Mouse (Mus musculus) layer of hippocampus, postnatal 36 days (tissue): Measurements from ENCODE around the gene Cog5. TPM values are rescaled to one million over a fixed set of nuclear protein-coding genes. Genes with fewer than 3 reads are reported as not detected.
"Not testable (repeated sequence)": the region's sequence is repeated elsewhere in the genome, so short reads cannot be mapped to it uniquely, and the experiment has no call there.

Experiments used
- DNase-seq, 2 experiments: peaks; one replicate each; pipeline ENCODE4 v3.0.0; 2022
- total RNA-seq, 2 experiments: library from RNA; stranded (reverse); gene quantifications; 2 replicates each; pipeline ENCODE4 v1.2.3; 2021

Gene Cog5
- 10 to 100 TPM; 60.4 to 62.2 TPM for total RNA-seq

- DNase-seq, result peak; percentile 97 to 98
These were observed at the start of gene Cog5, which contains the start of gene Dus4l for GRCm38 (mm10) chr12:31654197-31654964. Gene Cog5 (plus strand): TSS chr12:31654869. Gene Dus4l (minus strand): TSS chr12:31654826.

- no peak for DNase-seq
These were observed 49.8 kb upstream of the Cog5 start for GRCm38 (mm10) chr12:31604894-31605293.

- DNase-seq, result no peak
These were observed 46.5 kb upstream of the Cog5 start for GRCm38 (mm10) chr12:31608138-31608537.

- DNase-seq, result no peak
These were observed 41.3 kb upstream of the Cog5 start for GRCm38 (mm10) chr12:31613353-31613752.

GRCm38 (mm10) chr12:31620106-31620505, 34.6 kb upstream of the Cog5 start:
- DNase-seq, result no peak

- no peak for DNase-seq
These were observed 29.7 kb upstream of the Cog5 start for GRCm38 (mm10) chr12:31625016-31625415.

GRCm38 (mm10) chr12:31628396-31628795, 26.3 kb upstream of the Cog5 start:
- not testable (repeated sequence) for DNase-seq

- no peak for DNase-seq
These were observed 20.7 kb upstream of the Cog5 start for GRCm38 (mm10) chr12:31633970-31634342.

- DNase-seq, result peak; percentile 43 to 49
These were observed 20.1 kb upstream of the Cog5 start, which contains the start of gene Bcap29 for GRCm38 (mm10) chr12:31634343-31635239. Gene Bcap29 (minus strand): TSS chr12:31634658.

- DNase-seq, result no peak
These were observed 19.4 kb upstream of the Cog5 start for GRCm38 (mm10) chr12:31635240-31635607.

GRCm38 (mm10) chr12:31653611-31654010, 1.1 kb upstream of the Cog5 start:
- DNase-seq, result no peak

- no peak for DNase-seq
These were observed 352 bp downstream of the Cog5 start for GRCm38 (mm10) chr12:31654965-31655477.

GRCm38 (mm10) chr12:31656841-31657240, 2.2 kb downstream of the Cog5 start:
- DNase-seq, result no peak

GRCm38 (mm10) chr12:31665999-31666398, 11.3 kb downstream of the Cog5 start:
- no peak for DNase-seq

GRCm38 (mm10) chr12:31667187-31667586, 12.5 kb downstream of the Cog5 start:
- DNase-seq, result no peak

GRCm38 (mm10) chr12:31686679-31687078, 32.0 kb downstream of the Cog5 start:
- no peak for DNase-seq

- no peak for DNase-seq
These were observed 38.6 kb downstream of the Cog5 start for GRCm38 (mm10) chr12:31693278-31693677.

- DNase-seq, result no peak
These were observed 46.1 kb downstream of the Cog5 start for GRCm38 (mm10) chr12:31700623-31701347.

- DNase-seq, result no peak
These were observed 46.7 kb downstream of the Cog5 start for GRCm38 (mm10) chr12:31701411-31701810.

- no peak for DNase-seq
These were observed 49.2 kb downstream of the Cog5 start for GRCm38 (mm10) chr12:31703904-31704303.

GRCm38 (mm10) chr12:31706168-31706567, 51.5 kb downstream of the Cog5 start:
- no peak for DNase-seq

- no peak for DNase-seq
These were observed 52.9 kb downstream of the Cog5 start for GRCm38 (mm10) chr12:31707531-31707930.
